Mouse (Mus musculus) embryo, embryonic 10 days (tissue): Measurements from ENCODE around the gene Ngrn.

Experiments
- DNase-seq: peaks from one replicate; pipeline ENCODE4 v3.0.0-alpha.2; 2015; ENCODE audit warnings: low spot score

The Ngrn gene

GRCm38 (mm10) chr7:80307766-80308165, 46.8 kb downstream of the Ngrn start:
- DNase-seq = no peak

GRCm38 (mm10) chr7:80310771-80311170, 49.8 kb downstream of the Ngrn start:
- DNase-seq = no peak
